Mouse (Mus musculus) lung, embryonic 14.5 days (tissue): ENCODE measurements around the gene Poln. TPM values are rescaled to one million over a fixed set of nuclear protein-coding genes. Genes with fewer than 3 reads are reported as not detected.
A peak's percentile ranks its signal among the peaks of the same experiment; 100 is the strongest.

Source experiments
- ATAC-seq: fragments of 200-750 bp; cut with Nextera tagmentation; 2 replicates; pipeline ENCODE4 v1.8.0; 2017; ENCODE audit warnings: mild to moderate bottlenecking, moderate TSS enrichment, moderate library complexity; ENCODE audit not compliant: insufficient read depth
- DNase-seq: peaks from one replicate; pipeline ENCODE4 v3.0.0-alpha.2; 2015
- H3K27ac ChIP-seq: fragments of 300-500 bp; sonication (generic); 2 replicates; pipeline ENCODE4 v1.5.1; 2014; ENCODE audit warnings: low read depth, mild to moderate bottlenecking, moderate library complexity
- H3K27me3 ChIP-seq: fragments of 300-500 bp; sonication (generic); 2 replicates; pipeline ENCODE4 v1.6.1; 2014; ENCODE audit warnings: low read length, control low read depth; ENCODE audit not compliant: insufficient read depth
- H3K36me3 ChIP-seq: fragments of 300-500 bp; sonication (generic); 2 replicates; pipeline ENCODE4 v1.6.1; 2014; ENCODE audit warnings: control low read depth; ENCODE audit not compliant: insufficient read depth
- H3K4me1 ChIP-seq: fragments of 300-500 bp; sonication (generic); 2 replicates; pipeline ENCODE4 v1.6.1; 2014; ENCODE audit warnings: antibody characterized with exemption, control low read depth; ENCODE audit not compliant: insufficient read depth
- H3K4me2 ChIP-seq: fragments of 300-500 bp; sonication (generic); 2 replicates; pipeline ENCODE4 v1.6.1; 2014; ENCODE audit warnings: mild to moderate bottlenecking
- H3K4me3 ChIP-seq: fragments of 300-500 bp; sonication (generic); 2 replicates; pipeline ENCODE4 v1.5.1; 2014; ENCODE audit warnings: low read depth, low read length
- H3K9ac ChIP-seq: fragments of 300-500 bp; sonication (generic); 2 replicates; pipeline ENCODE4 v1.6.1; 2014
- H3K9me3 ChIP-seq: fragments of 300-500 bp; sonication (generic); 2 replicates; pipeline ENCODE4 v1.6.1; 2016; ENCODE audit warnings: low read depth, low read length, control low read depth
- CTCF ChIP-seq: IDR thresholded peaks from 2 replicates; pipeline ENCODE4 v1.5.1; 2016; ENCODE audit warnings: antibody characterized with exemption, low read depth
- WGBS: fragments of 180-500 bp; shearing (Covaris S2); extraction: QIAGEN DNeasy Blood & Tissue Kit; methylation state at CpG from one replicate; pipeline ENCODE4 v1.1.7; 2014; 5-methylcytosine and 5-hydroxymethylcytosine counted together
- polyA plus RNA-seq: library from polyadenylated mRNA; unstranded; fragments of >200 nt; fragmentation: Nextera tagmentation; extraction: Ambion mirVana; gene quantifications from 2 replicates; pipeline ENCODE4 v1.2.1, GENCODE M21; 2014

Poln gene
- polyA plus RNA-seq, 1 experiment from 2014 or later, result 1.2 TPM

DNA sequence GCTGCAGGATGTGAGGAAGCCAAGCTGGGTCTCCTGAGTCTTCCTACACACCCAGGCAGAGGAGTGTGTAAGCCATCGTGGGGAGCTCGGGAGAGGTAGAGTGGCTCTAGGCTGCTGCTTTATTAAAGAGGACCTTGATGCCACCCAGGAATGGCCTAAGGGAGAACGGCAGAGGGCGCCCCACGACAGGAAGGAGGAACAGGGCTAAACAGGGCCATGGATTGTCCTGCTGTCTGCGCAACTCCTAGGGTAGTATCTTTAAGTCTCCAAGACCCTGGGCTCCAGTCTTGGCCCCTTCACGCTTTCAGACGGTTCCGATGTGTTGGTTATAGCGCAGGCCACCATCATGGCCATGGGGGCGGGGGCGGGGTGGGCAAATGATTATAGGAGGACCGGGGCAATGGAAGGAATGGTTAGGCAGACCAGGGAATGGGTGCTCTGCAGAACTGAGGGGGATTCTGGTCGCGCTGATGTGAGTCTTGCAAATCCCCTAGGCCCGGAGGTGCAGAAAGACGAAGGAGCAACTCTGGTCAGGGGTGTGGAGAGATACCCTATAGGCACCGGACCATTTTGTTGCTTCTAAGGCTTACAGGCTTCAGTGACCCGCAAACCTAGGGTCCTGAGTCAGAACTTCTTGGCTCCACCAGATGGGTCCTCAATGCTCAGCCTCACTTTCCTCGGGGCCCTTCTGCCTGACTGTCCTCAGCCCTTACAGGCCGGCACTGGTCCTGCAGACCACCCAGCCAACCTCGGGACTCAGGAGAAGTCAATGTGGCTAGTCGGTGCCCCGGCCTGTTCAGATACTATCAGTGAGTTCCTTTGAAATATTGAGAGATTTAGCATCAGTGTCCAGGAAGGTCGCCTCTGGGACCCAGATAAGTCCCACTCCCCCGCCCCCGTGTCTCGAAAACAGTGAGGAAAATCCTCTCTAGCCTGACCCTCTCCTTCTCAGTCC lies 174.3 kb downstream of the Poln start:
- peaks cover 53% of the 10 kb centered on the region for H3K27me3 ChIP-seq
- DNase-seq (peak; percentile 42), ATAC-seq (0 out of 2 replicates have a peak, but pooled peaks have one; percentile 19)
- H3K4me1 ChIP-seq, result no peaks in the 10 kb centered on the region
- H3K4me3 ChIP-seq, result peak overlapping the region; percentile 61
- H3K9me3 ChIP-seq, result no peaks in the 10 kb centered on the region
- 36% methylated on average over 28 of the region's 28 CpGs for WGBS
- no peak overlapping the region for H3K27ac ChIP-seq
- TF ChIP-seq CTCF, result peak; percentile 60
- peak overlapping the region; percentile 98 for H3K4me2 ChIP-seq
- H3K9ac ChIP-seq, result no peak overlapping the region
- no peaks in the 10 kb centered on the region for H3K36me3 ChIP-seq

- under 1% methylated on average over 87 of the region's 88 CpGs for WGBS
- no peaks in the 10 kb centered on the region for H3K27me3 ChIP-seq
- no peak within 1 kb of the TSS; the same call in 1 of the 2 replicates for H3K27ac ChIP-seq
- peak; percentile 20 for TF ChIP-seq CTCF
- H3K4me1 ChIP-seq, result peaks cover 6% of the 10 kb centered on the region; the same call in 1 of the 2 replicates
- H3K9me3 ChIP-seq, result no peaks in the 10 kb centered on the region
- peak within 1 kb of the TSS; percentile 72 for H3K9ac ChIP-seq
- peak within 1 kb of the TSS; percentile 96 for H3K4me2 ChIP-seq
- peak; percentile 95 for DNase-seq
- ATAC-seq, result peak; percentile 89
- H3K36me3 ChIP-seq, result no peaks in the 10 kb centered on the region
- H3K4me3 ChIP-seq, result peak within 1 kb of the TSS; percentile 85
Observed at GRCm38 (mm10) chr5:33983309-33984121, 185.7 kb downstream of the Poln start, which contains the start of gene Gm1673. Gm1673 (plus strand) TSS chr5:33983433.

- Histone ChIP-seq H3K27ac (no peak overlapping the region; the same call in 1 of the 2 replicates), H3K4me2 (peak overlapping the region; percentile 96), H3K9ac (peak overlapping the region; percentile 72), H3K4me1 (peaks cover 6% of the 10 kb centered on the region; the same call in 1 of the 2 replicates), H3K36me3 (no peaks in the 10 kb centered on the region), H3K27me3 (no peaks in the 10 kb centered on the region), H3K4me3 (peak overlapping the region; percentile 85), H3K9me3 (no peaks in the 10 kb centered on the region)
- DNase-seq, result peak; percentile 19
- WGBS, result 4% methylated on average over 26 of the region's 26 CpGs
- TF ChIP-seq CTCF, result no peak
- peak; percentile 53 for ATAC-seq
Observed at GRCm38 (mm10) chr5:33982731-33983259, 186.5 kb downstream of the Poln start.

DNA sequence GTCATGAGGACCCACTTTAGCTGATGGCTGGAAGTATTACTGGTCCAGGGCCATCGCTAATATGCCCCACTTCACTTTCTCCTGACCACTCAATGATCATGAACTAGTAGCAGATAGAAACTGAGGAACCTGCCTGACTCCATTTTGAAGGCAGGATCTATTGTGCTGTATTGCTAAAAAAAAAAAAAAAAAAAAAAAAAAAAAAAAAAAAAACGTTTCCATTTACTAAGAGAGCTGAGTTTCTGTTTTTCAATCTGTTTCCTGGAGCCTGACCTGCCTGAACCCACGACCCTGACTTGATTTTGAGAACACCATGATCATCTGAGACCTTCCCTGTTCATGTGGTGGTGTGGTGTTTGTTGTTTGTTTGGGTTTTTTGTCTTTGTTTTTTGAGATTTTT lies 193.0 kb downstream of the Poln start:
- Histone ChIP-seq H3K4me2 (no peak overlapping the region), H3K4me3 (no peak overlapping the region), H3K27ac (no peak overlapping the region), H3K9me3 (no peaks in the 10 kb centered on the region), H3K27me3 (no peaks in the 10 kb centered on the region), H3K4me1 (no peaks in the 10 kb centered on the region), H3K9ac (no peak overlapping the region), H3K36me3 (no peaks in the 10 kb centered on the region)
- WGBS, result 35% methylated on average over 3 of the region's 3 CpGs
- no peak for TF ChIP-seq CTCF
- DNase-seq (no peak), ATAC-seq (no peak)

GRCm38 (mm10) chr5:33974736-33975135 lies 194.5 kb downstream of the Poln start:
- no peak for DNase-seq
- no peak for ATAC-seq
- H3K27ac ChIP-seq, result no peak overlapping the region
- no peak overlapping the region for H3K4me2 ChIP-seq
- no peaks in the 10 kb centered on the region for H3K36me3 ChIP-seq
- no peak for TF ChIP-seq CTCF
- no peak overlapping the region for H3K4me3 ChIP-seq
- H3K27me3 ChIP-seq, result no peaks in the 10 kb centered on the region
- H3K9me3 ChIP-seq, result no peaks in the 10 kb centered on the region
- H3K4me1 ChIP-seq, result no peaks in the 10 kb centered on the region
- 41% methylated on average over 2 of the region's 2 CpGs for WGBS
- H3K9ac ChIP-seq, result no peak overlapping the region

DNA sequence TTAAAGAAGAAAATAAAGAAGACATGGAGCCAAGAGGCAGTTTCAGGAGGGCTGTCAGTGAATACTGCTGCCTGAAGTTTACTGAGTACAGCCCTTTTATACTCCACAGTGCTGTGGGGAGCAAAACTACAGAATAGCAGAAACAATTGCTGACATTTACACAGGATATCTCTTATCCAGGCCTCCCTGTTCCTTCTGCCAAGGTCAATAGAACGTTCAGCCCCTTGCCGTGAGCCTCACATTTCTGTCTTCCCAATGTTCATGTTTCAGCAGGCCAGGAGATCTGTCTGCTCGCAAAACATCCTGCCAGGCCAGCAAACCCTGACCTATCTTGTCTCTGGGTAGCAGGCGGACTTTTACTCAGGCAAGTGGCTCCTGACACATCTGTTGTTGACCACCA lies 209.9 kb downstream of the Poln start:
- 76% methylated on average over 4 of the region's 4 CpGs for WGBS
- H3K27ac ChIP-seq, result no peak overlapping the region
- no peaks in the 10 kb centered on the region for H3K4me1 ChIP-seq
- H3K4me2 ChIP-seq, result no peak overlapping the region
- ATAC-seq (no peak), DNase-seq (no peak)
- H3K4me3 ChIP-seq, result no peak overlapping the region
- no peaks in the 10 kb centered on the region for H3K36me3 ChIP-seq
- H3K9me3 ChIP-seq, result no peaks in the 10 kb centered on the region; the same call in 1 of the 2 replicates
- H3K9ac ChIP-seq, result no peak overlapping the region
- no peaks in the 10 kb centered on the region for H3K27me3 ChIP-seq
- TF ChIP-seq CTCF, result no peak

Other genes starting within 250 kb of the Poln start
- gene Nelfa, start 233.0 kb downstream of the Poln start, polyA plus RNA-seq, result 63.4 and 64.0 TPM in 2 replicates
- gene Gm1673, start 186.0 kb downstream of the Poln start, polyA plus RNA-seq, result 57.5 and 61.1 TPM in 2 replicates
- 0.09 and 0.13 TPM in 2 replicates for gene Nat8l, start 173.5 kb downstream of the Poln start, polyA plus RNA-seq
- 44.0 and 46.8 TPM in 2 replicates for gene Haus3, start 79 bp upstream of the Poln start, polyA plus RNA-seq
- 47.6 and 50.8 TPM in 2 replicates for gene Mxd4, start 18.3 kb upstream of the Poln start, polyA plus RNA-seq
- 0.21 and 0.38 TPM in 2 replicates for gene Zfyve28, start 119.0 kb upstream of the Poln start, polyA plus RNA-seq
- gene Cfap99, start 119.2 kb upstream of the Poln start, polyA plus RNA-seq, result not detected in 2 replicates
- gene Rnf4, start 166.8 kb upstream of the Poln start, polyA plus RNA-seq, result 196 and 198 TPM in 2 replicates
- gene Fam193a, start 200.5 kb upstream of the Poln start, polyA plus RNA-seq, result 14.9 and 15.4 TPM in 2 replicates